Mouse (Mus musculus) kidney, embryonic 16.5 days (tissue): Measurements from ENCODE around the gene Sema3b. TPM values are rescaled to one million over a fixed set of nuclear protein-coding genes. Genes with fewer than 3 reads are reported as not detected.
A peak's percentile ranks its signal among the peaks of the same experiment; 100 is the strongest.

ENCODE experiments used
- ATAC-seq: fragments of 200-750 bp; cut with Nextera tagmentation; 2 replicates; pipeline ENCODE4 v1.8.0; 2017; ENCODE audit warnings: moderate TSS enrichment; ENCODE audit not compliant: low FRiP score, low TSS enrichment
- H3K27ac ChIP-seq: fragments of 300-500 bp; sonication (generic); 2 replicates; pipeline ENCODE4 v1.5.1; 2014; ENCODE audit warnings: low read length
- H3K27me3 ChIP-seq: fragments of 300-500 bp; sonication (generic); 2 replicates; pipeline ENCODE4 v1.6.1; 2014; ENCODE audit warnings: low read length, control low read depth, mixed read lengths; ENCODE audit not compliant: insufficient read depth
- H3K36me3 ChIP-seq: fragments of 300-500 bp; sonication (generic); 2 replicates; pipeline ENCODE4 v1.6.1; 2014; ENCODE audit warnings: low read length, control low read depth, mixed read lengths; ENCODE audit not compliant: insufficient read depth
- H3K4me1 ChIP-seq: fragments of 300-500 bp; sonication (generic); 2 replicates; pipeline ENCODE4 v1.6.1; 2014; ENCODE audit warnings: low read length, control low read depth, mixed read lengths; ENCODE audit not compliant: insufficient read depth
- H3K4me2 ChIP-seq: fragments of 300-500 bp; sonication (generic); replicated peaks from 2 replicates; pipeline ENCODE4 v1.6.1; 2014; ENCODE audit warnings: low read depth, low read length
- H3K4me3 ChIP-seq: fragments of 300-500 bp; sonication (generic); 2 replicates; pipeline ENCODE4 v1.5.1; 2014; ENCODE audit warnings: mild to moderate bottlenecking, low read length
- H3K9ac ChIP-seq: fragments of 300-500 bp; sonication (generic); replicated peaks from 2 replicates; pipeline ENCODE4 v1.6.1; 2014; ENCODE audit warnings: low read length
- H3K9me3 ChIP-seq: fragments of 300-500 bp; sonication (generic); 2 replicates; pipeline ENCODE4 v1.6.1; 2016; ENCODE audit warnings: low read length, control low read depth
- WGBS: fragments of 180-500 bp; shearing (Covaris S2); extraction: QIAGEN DNeasy Blood & Tissue Kit; methylation state at CpG from one replicate; pipeline ENCODE4 v1.1.7; 2014; 5-methylcytosine and 5-hydroxymethylcytosine counted together
- polyA plus RNA-seq: library from polyadenylated mRNA; unstranded; fragments of >200 nt; fragmentation: Nextera tagmentation; extraction: Ambion mirVana; gene quantifications from 2 replicates; pipeline ENCODE4 v1.2.1, GENCODE M21; 2015

The Sema3b gene
- polyA plus RNA-seq, 1 experiment from 2014 or later = 31.3 TPM

DNA sequence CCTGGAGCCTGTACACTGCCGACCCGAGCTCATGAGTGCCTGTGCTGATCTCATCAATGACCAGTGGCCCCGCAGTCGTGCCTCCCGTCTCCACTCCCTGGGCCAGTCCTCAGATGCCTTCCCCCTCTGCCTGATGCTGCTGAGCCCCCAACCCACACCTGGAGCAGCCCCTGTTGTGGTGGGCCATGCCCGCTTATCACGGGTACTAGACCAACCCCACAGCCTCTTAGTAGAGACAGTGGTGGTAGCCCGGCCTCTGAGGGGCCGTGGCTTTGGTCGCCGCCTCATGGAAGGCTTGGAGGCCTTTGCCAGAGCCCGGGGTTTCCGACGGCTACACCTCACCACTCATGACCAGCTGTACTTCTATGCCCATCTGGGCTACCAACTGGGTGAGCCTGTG lies 25.9 kb downstream of the Sema3b start:
- Histone ChIP-seq H3K4me3 (no peak overlapping the region), H3K4me1 (peaks cover 26% of the 10 kb centered on the region), H3K9ac (no peak overlapping the region), H3K4me2 (no peak overlapping the region), H3K27ac (no peak overlapping the region), H3K27me3 (no peaks in the 10 kb centered on the region), H3K9me3 (no peaks in the 10 kb centered on the region), H3K36me3 (peaks cover 11% of the 10 kb centered on the region; the same call in 1 of the 2 replicates)
- WGBS = 94% methylated on average over 14 of the region's 14 CpGs
- no peak for ATAC-seq

DNA sequence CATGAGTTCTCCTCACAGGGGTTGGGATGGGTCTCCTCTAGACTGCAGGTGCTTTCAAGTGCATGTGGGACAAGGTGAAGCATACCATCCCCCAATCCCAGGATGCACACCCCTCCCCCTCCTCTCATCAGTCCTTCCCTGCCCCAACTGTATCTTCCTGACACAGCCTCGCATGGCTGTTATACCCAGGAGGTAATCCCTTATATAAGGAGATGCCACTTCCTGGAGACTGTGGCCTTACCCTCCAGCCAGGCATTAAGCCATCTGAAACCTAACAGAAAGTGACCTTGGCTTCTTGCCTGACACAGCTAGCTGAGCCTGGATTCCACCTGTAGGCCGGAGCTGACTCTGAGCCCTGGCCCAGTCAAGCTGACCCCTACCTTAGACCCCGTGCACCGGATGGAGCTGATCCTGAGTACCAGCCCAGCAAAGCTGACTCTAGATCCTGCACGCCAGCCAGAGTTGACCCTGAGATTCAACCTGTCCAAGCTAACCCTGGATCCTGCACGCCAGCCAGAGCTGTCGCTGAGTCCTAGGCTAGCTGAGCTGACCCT lies 26.4 kb downstream of the Sema3b start:
- Histone ChIP-seq H3K9ac (no peak overlapping the region), H3K4me2 (no peak overlapping the region), H3K4me1 (peaks cover 27% of the 10 kb centered on the region), H3K4me3 (no peak overlapping the region), H3K27me3 (no peaks in the 10 kb centered on the region), H3K9me3 (no peaks in the 10 kb centered on the region), H3K27ac (no peak overlapping the region), H3K36me3 (peaks cover 11% of the 10 kb centered on the region; the same call in 1 of the 2 replicates)
- WGBS = 85% methylated on average over 7 of the region's 7 CpGs
- ATAC-seq = no peak

GRCm38 (mm10) chr9:107581584-107581983 lies 27.4 kb downstream of the Sema3b start:
- ATAC-seq = no peak
- peaks cover 11% of the 10 kb centered on the region; the same call in 1 of the 2 replicates for H3K36me3 ChIP-seq
- H3K4me2 ChIP-seq = peak overlapping the region; percentile 90
- H3K9ac ChIP-seq = peak overlapping the region; percentile 83
- WGBS = 74% methylated on average over 4 of the region's 4 CpGs
- no peaks in the 10 kb centered on the region for H3K9me3 ChIP-seq
- H3K4me1 ChIP-seq = peaks cover 37% of the 10 kb centered on the region
- peak overlapping the region; percentile 96 for H3K27ac ChIP-seq
- H3K27me3 ChIP-seq = no peaks in the 10 kb centered on the region
- H3K4me3 ChIP-seq = peak overlapping the region; percentile 60

DNA sequence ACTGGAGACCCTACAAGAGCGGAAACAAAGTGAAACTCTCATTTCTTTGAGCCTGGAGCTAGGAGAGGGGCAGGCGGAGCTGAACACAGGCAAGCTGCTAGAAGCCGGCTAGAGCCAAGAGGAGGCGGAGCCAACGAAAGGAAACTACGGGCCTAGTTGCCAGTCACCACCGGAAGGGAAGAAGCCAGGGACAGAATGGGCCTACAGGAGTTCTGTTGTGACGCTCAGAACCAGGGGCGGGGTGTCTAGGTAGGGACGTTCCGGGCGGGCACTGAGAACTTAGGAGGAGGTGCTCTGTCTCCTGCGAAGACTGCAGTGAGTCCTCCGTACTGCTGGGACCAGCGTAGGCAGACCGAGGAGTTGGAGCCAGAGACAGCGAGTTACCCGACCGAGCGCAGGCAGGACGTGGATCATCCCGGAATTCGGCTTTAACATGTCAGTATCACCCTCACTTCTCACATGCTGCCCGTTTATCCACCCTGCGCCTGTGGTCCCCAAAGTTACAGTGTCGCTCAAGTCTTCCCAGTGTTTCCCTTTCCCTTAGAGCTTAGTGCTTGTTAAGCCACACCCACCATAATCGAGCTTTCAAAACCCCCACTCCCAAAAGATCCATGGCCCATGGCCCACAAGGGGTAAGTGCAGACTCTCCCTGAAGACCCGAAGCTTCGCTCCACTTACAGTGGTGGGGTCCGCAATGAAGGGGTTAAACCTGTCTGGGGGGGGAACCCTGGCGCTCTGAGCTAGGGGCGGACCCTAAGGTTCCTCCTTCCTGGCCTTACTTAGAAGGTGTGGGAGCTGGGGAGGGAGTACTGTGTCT lies 28.3 kb downstream of the Sema3b start, which contains the start of gene Hyal3:
TSS of gene Hyal3 (plus strand) at position 318 of the 817 bp plus-strand sequence.
- Histone ChIP-seq H3K4me1 (peaks cover 45% of the 10 kb centered on the region), H3K9me3 (no peaks in the 10 kb centered on the region)

GRCm38 (mm10) chr9:107579023-107579900 lies 29.8 kb downstream of the Sema3b start:
- no peak for ATAC-seq
- Histone ChIP-seq H3K27me3 (no peaks in the 10 kb centered on the region), H3K9ac (no peak overlapping the region; the same call in 1 of the 2 replicates), H3K4me3 (no peak overlapping the region), H3K9me3 (no peaks in the 10 kb centered on the region), H3K4me1 (peaks cover 48% of the 10 kb centered on the region), H3K36me3 (peaks cover 14% of the 10 kb centered on the region), H3K4me2 (no peak overlapping the region), H3K27ac (peak overlapping the region; percentile 96; the same call in 1 of the 2 replicates)
- 94% methylated on average over 14 of the region's 14 CpGs for WGBS

More for the DNA sequence above, 28.3 kb downstream of the Sema3b start, which contains the start of gene Hyal3:
- Histone ChIP-seq H3K4me3 (peak within 1 kb of the TSS; percentile 60), H3K4me2 (peak within 1 kb of the TSS; percentile 90), H3K27me3 (no peaks in the 10 kb centered on the region), H3K9ac (peak within 1 kb of the TSS; percentile 83), H3K36me3 (peaks cover 11% of the 10 kb centered on the region; the same call in 1 of the 2 replicates), H3K27ac (peak within 1 kb of the TSS; percentile 96)
- ATAC-seq = peak; percentile 81
- WGBS = under 1% methylated on average over 30 of the region's 32 CpGs

DNA sequence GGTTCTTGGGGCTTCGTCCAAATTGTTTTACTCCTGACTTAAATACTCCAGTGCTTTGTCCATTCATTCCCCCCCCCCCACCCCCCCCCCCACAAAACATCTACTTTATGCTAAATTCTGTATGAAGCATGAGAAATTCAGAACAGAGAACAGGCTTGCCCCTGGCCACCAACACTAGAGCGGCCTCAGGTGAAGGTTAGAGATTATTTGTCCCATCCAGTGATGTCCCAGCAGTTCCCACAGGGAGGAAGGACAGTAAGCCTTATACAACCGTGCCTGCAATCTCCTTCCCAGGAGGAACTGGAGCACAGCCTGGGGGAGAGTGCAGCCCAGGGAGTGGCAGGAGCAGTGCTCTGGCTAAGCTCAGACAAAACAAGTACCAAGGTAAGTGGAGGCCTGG lies 30.4 kb downstream of the Sema3b start, which contains the start of gene Naa80:
TSS of gene Naa80 (plus strand) at position 301 of the 400 bp plus-strand sequence.
- Histone ChIP-seq H3K27ac (peak within 1 kb of the TSS; percentile 96; the same call in 1 of the 2 replicates), H3K36me3 (peaks cover 18% of the 10 kb centered on the region), H3K9ac (no peak within 1 kb of the TSS; the same call in 1 of the 2 replicates), H3K4me3 (no peak within 1 kb of the TSS), H3K9me3 (no peaks in the 10 kb centered on the region), H3K4me2 (no peak within 1 kb of the TSS), H3K4me1 (peaks cover 48% of the 10 kb centered on the region), H3K27me3 (no peaks in the 10 kb centered on the region)
- WGBS = 79% methylated on average over 3 of the region's 3 CpGs
- ATAC-seq = no peak

- WGBS = 96% methylated on average over 10 of the region's 10 CpGs
- no peak for ATAC-seq
- H3K4me2 ChIP-seq = no peak overlapping the region
- H3K9ac ChIP-seq = no peak overlapping the region
- H3K27me3 ChIP-seq = no peaks in the 10 kb centered on the region
- H3K27ac ChIP-seq = no peak overlapping the region
- peaks cover 48% of the 10 kb centered on the region for H3K4me1 ChIP-seq
- H3K9me3 ChIP-seq = no peaks in the 10 kb centered on the region
- H3K4me3 ChIP-seq = no peak overlapping the region
- H3K36me3 ChIP-seq = peaks cover 18% of the 10 kb centered on the region
Observed at GRCm38 (mm10) chr9:107577871-107578270, 31.2 kb downstream of the Sema3b start.

- H3K27ac ChIP-seq = peak within 1 kb of the TSS; percentile 57
- peak within 1 kb of the TSS; percentile 49 for H3K4me3 ChIP-seq
- H3K9me3 ChIP-seq = no peaks in the 10 kb centered on the region
- peak within 1 kb of the TSS; percentile 68 for H3K9ac ChIP-seq
- peak within 1 kb of the TSS; percentile 59 for H3K4me2 ChIP-seq
- H3K27me3 ChIP-seq = no peaks in the 10 kb centered on the region
- ATAC-seq = peak; percentile 78
- peaks cover 29% of the 10 kb centered on the region for H3K36me3 ChIP-seq
- H3K4me1 ChIP-seq = peaks cover 42% of the 10 kb centered on the region
- 21% methylated on average over 16 of the region's 16 CpGs for WGBS
Observed at GRCm38 (mm10) chr9:107576357-107577107, 32.5 kb downstream of the Sema3b start, which contains the start of gene Hyal1. Gene Hyal1 (plus strand): TSS chr9:107576927.
